Mouse (Mus musculus) limb, embryonic 13.5 days (tissue): ENCODE data around the gene Gm10160. TPM values are rescaled to one million over a fixed set of nuclear protein-coding genes. Genes with fewer than 3 reads are reported as not detected.
A peak's percentile ranks its signal among the peaks of the same experiment; 100 is the strongest.
"Not testable (repeated sequence)": the region's sequence is repeated elsewhere in the genome, so short reads cannot be mapped to it uniquely, and the experiment has no call there.

Experiments used
- ATAC-seq: fragments of 200-750 bp; cut with Nextera tagmentation; 2 replicates; pipeline ENCODE4 v1.8.0; 2017; ENCODE audit warnings: low read depth, moderate number of reproducible peaks, moderate TSS enrichment; ENCODE audit not compliant: low FRiP score
- H3K27ac ChIP-seq: fragments of 300-500 bp; sonication (generic); 2 replicates; pipeline ENCODE4 v1.5.1; 2015; ENCODE audit warnings: inconsistent platforms, mild to moderate bottlenecking, moderate library complexity
- H3K27me3 ChIP-seq: fragments of 300-500 bp; sonication (generic); 2 replicates; pipeline ENCODE4 v1.6.1; 2015; ENCODE audit warnings: mild to moderate bottlenecking, inconsistent platforms
- H3K36me3 ChIP-seq: fragments of 300-500 bp; sonication (generic); 2 replicates; pipeline ENCODE4 v1.6.1; 2015; ENCODE audit warnings: inconsistent platforms, mild to moderate bottlenecking, moderate library complexity
- H3K4me1 ChIP-seq: fragments of 300-500 bp; sonication (generic); 2 replicates; pipeline ENCODE4 v1.6.1; 2015; ENCODE audit warnings: inconsistent platforms
- H3K4me2 ChIP-seq: fragments of 300-500 bp; sonication (generic); replicated peaks from 2 replicates; pipeline ENCODE4 v1.6.1; 2015; ENCODE audit warnings: inconsistent platforms, mild to moderate bottlenecking, moderate library complexity
- H3K4me3 ChIP-seq: fragments of 300-500 bp; sonication (generic); 2 replicates; pipeline ENCODE4 v1.5.1; 2015; ENCODE audit warnings: moderate library complexity, mild to moderate bottlenecking, inconsistent platforms
- H3K9ac ChIP-seq: fragments of 300-500 bp; sonication (generic); 2 replicates; pipeline ENCODE4 v1.6.1; 2015; ENCODE audit warnings: mild to moderate bottlenecking, inconsistent platforms
- H3K9me3 ChIP-seq: fragments of 300-500 bp; sonication (generic); 2 replicates; pipeline ENCODE4 v1.6.1; 2016; ENCODE audit warnings: inconsistent platforms
- WGBS: fragments of 180-500 bp; shearing (Covaris S2); methylation state at CpG from one replicate; pipeline ENCODE4 v1.1.7; 2015; 5-methylcytosine and 5-hydroxymethylcytosine counted together
- polyA plus RNA-seq: library from polyadenylated mRNA; unstranded; fragments of >200 nt; fragmentation: Nextera tagmentation; extraction: Ambion mirVana; gene quantifications from 2 replicates; pipeline ENCODE4 v1.2.1, GENCODE M21; 2015

Gene Gm10160
- polyA plus RNA-seq, 1 experiment from 2014 or later: not detected

DNA sequence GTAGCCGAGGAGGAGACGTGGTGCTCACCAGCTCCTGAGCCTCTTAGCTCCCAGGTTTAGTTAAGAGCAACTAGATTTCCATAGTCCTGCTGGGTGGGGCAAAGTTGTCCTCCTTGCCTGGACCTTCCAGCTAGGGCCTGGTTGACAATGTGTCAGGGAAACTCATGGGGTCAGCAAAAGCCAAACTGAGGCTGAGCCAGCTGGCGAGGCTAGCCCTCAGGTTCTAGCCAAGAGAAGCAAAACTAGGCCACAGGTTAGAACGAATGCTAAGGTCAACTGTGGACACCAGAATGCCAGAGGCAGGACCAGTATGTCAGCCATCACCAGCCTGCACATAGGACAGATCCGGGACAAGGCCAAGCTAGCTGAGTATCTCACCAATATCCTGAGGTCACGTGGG is 14.2 kb downstream of the Gm10160 start:
- Histone ChIP-seq H3K4me1 (0 out of 2 replicates have a peak, but pooled peaks cover 3% of the 10 kb centered on the region), H3K36me3 (no peaks in the 10 kb centered on the region), H3K9me3 (no peaks in the 10 kb centered on the region), H3K4me2 (no peak overlapping the region), H3K4me3 (no peak overlapping the region), H3K9ac (no peak overlapping the region), H3K27ac (no peak overlapping the region), H3K27me3 (no peaks in the 10 kb centered on the region)
- 89% methylated on average over 6 of the region's 6 CpGs for WGBS
- ATAC-seq: no peak

DNA sequence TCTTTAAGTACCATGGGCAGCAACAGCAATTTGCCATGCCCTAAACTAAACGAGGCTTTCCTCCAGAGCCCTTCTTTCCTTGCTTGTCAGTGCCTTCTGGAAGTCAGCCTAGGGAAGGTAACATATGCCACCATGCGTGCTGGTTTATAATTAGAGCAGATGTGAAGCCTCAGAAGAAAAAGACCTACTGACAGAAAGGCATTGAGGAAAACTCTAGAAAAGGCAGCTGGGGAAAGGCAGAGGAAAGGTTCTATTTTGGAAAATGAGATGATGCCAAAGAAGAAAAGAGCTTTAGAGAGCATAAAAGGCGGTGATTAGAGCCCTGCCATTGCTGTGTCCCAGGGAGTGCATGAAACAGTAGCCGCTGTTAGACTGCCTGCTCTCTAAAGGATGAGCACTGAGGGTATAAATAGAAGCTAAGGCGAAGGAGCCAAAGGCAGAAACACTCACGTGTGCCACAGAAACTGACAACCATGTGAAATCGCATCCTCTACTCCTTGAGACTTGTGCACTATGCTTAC is 14.9 kb downstream of the Gm10160 start:
- H3K9ac ChIP-seq: no peak overlapping the region
- 0 out of 2 replicates have a peak, but pooled peaks cover 3% of the 10 kb centered on the region for H3K9me3 ChIP-seq
- ATAC-seq: no peak
- no peaks in the 10 kb centered on the region for H3K36me3 ChIP-seq
- no peak overlapping the region for H3K4me2 ChIP-seq
- no peaks in the 10 kb centered on the region for H3K27me3 ChIP-seq
- no peak overlapping the region for H3K27ac ChIP-seq
- WGBS: 64% methylated on average over 7 of the region's 7 CpGs
- 0 out of 2 replicates have a peak, but pooled peaks cover 2% of the 10 kb centered on the region for H3K4me1 ChIP-seq
- H3K4me3 ChIP-seq: no peak overlapping the region

DNA sequence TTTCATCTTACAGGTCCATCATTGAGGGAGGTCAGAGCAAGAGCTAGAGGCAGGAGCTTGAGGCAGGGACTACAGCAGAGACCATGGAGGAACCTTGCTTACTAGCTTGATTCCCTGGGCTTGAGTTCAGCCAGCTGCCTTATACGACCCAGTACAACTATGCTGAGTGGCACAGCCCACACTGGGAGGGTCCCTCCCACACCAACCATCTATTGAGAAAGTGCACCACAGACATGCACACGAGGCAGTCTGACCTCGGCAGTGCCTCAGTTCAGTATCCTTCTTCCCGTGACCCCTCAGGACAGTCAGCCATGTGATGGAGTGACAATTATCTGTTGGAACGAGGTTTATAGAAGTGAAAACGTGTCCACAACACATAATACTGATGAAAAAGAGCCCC is 15.8 kb downstream of the Gm10160 start:
- Histone ChIP-seq H3K9ac (no peak overlapping the region), H3K4me2 (no peak overlapping the region), H3K36me3 (no peaks in the 10 kb centered on the region), H3K4me1 (no peaks in the 10 kb centered on the region), H3K27ac (no peak overlapping the region), H3K27me3 (no peaks in the 10 kb centered on the region), H3K9me3 (0 out of 2 replicates have a peak, but pooled peaks cover 3% of the 10 kb centered on the region), H3K4me3 (no peak overlapping the region)
- WGBS: 63% methylated on average over 6 of the region's 6 CpGs
- ATAC-seq: no peak

DNA sequence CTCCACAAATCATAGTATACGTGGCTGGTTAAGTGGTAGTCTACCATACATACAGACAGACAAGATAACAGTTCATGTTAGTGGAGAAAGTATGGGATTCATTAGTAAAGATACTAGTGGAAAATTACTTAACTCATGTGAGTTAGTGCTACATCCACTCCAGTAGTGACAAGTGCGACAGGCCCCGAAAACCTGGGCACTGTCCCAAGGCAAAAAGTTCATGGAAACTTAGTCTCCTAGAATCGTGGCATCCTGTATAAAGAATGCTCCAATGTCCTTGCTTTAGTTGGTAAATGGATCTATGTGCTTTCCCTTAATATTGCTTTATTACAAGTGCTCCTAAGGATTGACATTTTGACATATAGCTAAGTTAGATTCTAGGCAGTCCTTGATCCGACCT is 17.8 kb downstream of the Gm10160 start:
- not testable (repeated sequence) for H3K4me2 ChIP-seq, H3K36me3 ChIP-seq, H3K4me3 ChIP-seq, H3K27ac ChIP-seq, H3K9me3 ChIP-seq, H3K9ac ChIP-seq, H3K4me1 ChIP-seq, ATAC-seq, H3K27me3 ChIP-seq
- WGBS: 84% methylated on average over 5 of the region's 5 CpGs

DNA sequence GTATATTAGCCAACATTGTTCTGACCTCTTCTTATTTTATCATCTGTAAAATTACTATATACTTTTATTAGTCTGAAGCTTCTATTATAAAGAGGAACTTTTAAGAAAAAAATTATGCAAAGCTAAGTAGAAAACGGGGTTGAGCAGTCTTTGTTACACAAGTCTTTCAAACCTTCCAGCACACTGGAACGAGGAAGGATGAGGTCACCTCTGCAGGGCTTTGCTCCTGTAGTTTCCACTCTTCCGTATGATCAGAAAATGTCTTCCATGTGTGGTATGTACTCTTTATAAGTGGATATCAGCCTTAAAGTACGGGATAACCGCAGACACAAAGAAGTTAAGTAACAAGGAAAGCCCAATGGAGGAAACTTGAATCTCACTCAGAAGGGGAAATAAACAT is 20.2 kb downstream of the Gm10160 start:
- no peaks in the 10 kb centered on the region for H3K4me1 ChIP-seq
- WGBS: 71% methylated on average over 5 of the region's 5 CpGs
- no peak for ATAC-seq
- no peaks in the 10 kb centered on the region for H3K36me3 ChIP-seq
- no peaks in the 10 kb centered on the region for H3K27me3 ChIP-seq
- no peak overlapping the region for H3K4me2 ChIP-seq
- no peak overlapping the region for H3K4me3 ChIP-seq
- no peak overlapping the region for H3K27ac ChIP-seq
- H3K9ac ChIP-seq: no peak overlapping the region
- H3K9me3 ChIP-seq: 0 out of 2 replicates have a peak, but pooled peaks cover 3% of the 10 kb centered on the region

DNA sequence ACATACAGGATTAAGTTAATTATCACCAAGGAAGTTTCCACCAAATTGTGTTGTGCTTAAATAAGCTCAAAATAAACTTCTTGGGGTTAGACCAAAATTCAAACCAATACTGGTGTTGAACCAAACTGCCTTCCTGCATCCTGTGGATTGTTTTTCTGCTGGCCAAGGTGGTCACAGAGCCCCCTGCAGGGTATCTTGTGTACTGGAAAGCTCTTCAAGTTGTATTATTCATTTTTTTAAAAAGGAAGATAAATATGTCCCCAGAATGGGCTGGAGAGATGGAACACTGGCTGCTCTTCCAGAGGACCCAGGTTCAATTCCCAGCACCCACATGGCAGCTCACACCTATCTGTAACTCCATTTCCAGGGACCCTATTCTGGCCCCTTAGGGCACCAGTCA is 20.7 kb downstream of the Gm10160 start:
- ATAC-seq: no peak
- no peak overlapping the region for H3K9ac ChIP-seq
- 0 out of 2 replicates have a peak, but pooled peaks cover 3% of the 10 kb centered on the region for H3K9me3 ChIP-seq
- H3K36me3 ChIP-seq: no peaks in the 10 kb centered on the region
- H3K4me3 ChIP-seq: no peak overlapping the region
- H3K4me1 ChIP-seq: 0 out of 2 replicates have a peak, but pooled peaks cover 3% of the 10 kb centered on the region
- no peak overlapping the region for H3K27ac ChIP-seq
- no peak overlapping the region for H3K4me2 ChIP-seq
- H3K27me3 ChIP-seq: no peaks in the 10 kb centered on the region

DNA sequence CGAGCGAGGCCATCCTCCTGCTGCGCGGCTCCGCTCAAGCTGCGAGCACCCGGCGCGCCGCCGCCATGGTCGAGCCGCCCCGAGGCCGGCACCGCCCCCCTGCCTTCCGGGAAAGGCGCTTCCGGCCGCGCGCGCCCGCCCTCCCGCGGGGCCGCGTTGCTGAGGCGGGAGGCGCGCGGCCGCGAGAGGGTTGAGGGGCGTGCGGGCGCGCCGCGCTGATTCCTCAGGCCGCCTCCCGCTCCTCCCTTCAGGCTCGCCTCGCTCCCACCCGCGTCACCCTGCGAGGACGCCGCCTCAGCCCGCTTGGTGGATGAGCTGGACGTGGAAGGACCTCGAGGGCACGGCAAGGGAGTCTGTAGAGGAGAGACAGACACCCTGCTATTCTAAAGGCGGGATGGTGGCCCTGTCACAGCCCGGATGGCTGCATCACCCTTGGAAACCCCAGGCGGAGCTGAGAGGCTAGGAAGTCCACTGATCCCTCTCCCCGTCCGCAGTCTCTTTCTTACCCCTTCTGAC is 26.2 kb downstream of the Gm10160 start, which contains the start of gene Btbd1:
TSS of gene Btbd1 (minus strand) at position 53 of the 516 bp plus-strand sequence.
- Histone ChIP-seq H3K4me2 (peak within 1 kb of the TSS; percentile 85), H3K27ac (peak within 1 kb of the TSS; percentile 91), H3K4me1 (peaks cover 42% of the 10 kb centered on the region), H3K27me3 (no peaks in the 10 kb centered on the region), H3K36me3 (no peaks in the 10 kb centered on the region), H3K9ac (peak within 1 kb of the TSS; percentile 92), H3K9me3 (no peaks in the 10 kb centered on the region), H3K4me3 (peak within 1 kb of the TSS; percentile 86)
- under 1% methylated on average over 58 of the region's 58 CpGs for WGBS
- peak; percentile 92 for ATAC-seq

DNA sequence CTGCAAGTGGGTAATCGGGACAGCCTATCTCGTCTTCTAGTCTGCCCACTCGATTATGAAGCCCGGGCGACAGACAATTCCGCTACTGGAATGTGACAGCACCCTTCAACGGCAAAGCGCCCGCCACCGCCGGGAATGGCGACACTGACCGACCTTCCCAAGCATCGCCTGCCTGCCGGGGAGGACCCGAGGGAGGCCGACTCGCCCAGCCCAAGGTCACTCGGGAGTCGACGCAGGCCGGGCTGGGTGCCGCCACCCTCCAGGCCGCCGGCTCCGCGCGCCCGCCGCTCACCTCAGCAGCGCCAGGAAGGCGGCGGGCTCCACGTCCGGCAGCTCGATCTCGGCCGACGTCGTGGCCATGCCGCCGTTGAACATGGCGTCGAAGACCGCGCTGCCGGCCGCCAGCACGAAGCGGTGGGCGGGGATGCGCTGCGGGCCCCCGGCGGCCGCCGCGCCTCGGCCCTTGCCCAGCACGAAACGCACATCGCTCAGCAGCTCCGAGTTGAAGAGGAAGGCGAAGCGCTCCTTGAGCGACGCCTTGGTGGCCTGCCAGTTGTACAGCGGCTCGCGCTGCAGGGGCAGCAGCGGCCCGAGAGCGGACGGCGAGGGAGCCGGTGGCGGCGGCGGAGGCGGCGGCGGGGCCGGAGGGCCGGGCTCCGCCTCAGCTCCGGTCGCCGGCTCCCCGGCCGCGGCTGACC is 26.8 kb downstream of the Gm10160 start:
- Histone ChIP-seq H3K9ac (peak overlapping the region; percentile 92), H3K9me3 (no peaks in the 10 kb centered on the region), H3K27me3 (no peaks in the 10 kb centered on the region), H3K4me1 (peaks cover 45% of the 10 kb centered on the region), H3K4me3 (peak overlapping the region; percentile 86), H3K27ac (peak overlapping the region; percentile 91), H3K36me3 (no peaks in the 10 kb centered on the region), H3K4me2 (peak overlapping the region; percentile 85)
- under 1% methylated on average over 84 of the region's 91 CpGs for WGBS
- ATAC-seq: peak; percentile 48; the same call in 1 of the 2 replicates

DNA sequence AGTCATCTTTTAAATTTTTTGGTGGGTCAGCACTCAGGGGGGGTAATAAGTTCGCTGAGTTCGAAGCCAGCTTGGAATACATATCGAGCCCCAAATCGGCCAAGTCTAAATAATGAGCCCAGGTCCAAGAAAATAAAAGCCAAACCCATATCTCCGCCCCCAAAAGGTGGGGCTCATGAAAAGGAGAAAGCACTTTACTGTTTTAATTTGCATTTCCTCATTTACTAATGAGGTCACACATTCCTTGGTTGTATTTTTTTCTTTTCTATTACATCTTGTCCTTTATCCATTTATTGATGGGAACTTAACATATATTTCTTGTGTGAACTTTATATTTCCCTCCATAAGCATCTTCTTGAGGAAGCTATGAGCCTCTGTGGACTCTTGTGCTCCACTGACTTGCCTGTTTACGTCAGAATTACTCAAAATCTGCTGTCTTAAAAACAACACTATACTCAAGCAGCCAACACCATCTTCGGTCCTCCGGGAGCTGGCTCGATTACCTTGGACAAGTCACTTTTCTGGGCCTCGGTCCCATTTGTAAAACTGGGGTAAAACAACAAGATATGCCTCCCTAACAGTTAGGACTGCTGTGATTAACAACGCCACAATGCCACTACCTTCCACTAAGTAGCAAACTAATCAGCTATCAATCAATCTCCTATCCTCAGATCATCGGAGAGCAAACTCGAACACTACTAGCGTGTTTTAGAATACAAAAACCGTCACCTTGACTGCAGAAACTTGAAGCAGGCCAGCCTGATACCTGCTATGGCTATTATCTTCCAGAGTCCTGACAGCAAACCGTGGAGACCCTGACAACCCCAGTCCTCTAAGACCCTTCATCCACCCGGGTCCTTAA is 27.6 kb downstream of the Gm10160 start:
- Histone ChIP-seq H3K9me3 (no peaks in the 10 kb centered on the region), H3K36me3 (no peaks in the 10 kb centered on the region), H3K27ac (peak overlapping the region; percentile 91; the same call in 1 of the 2 replicates), H3K4me1 (peaks cover 45% of the 10 kb centered on the region), H3K9ac (peak overlapping the region; percentile 92), H3K4me3 (peak overlapping the region; percentile 86), H3K4me2 (peak overlapping the region; percentile 85), H3K27me3 (no peaks in the 10 kb centered on the region)
- 26% methylated on average over 17 of the region's 17 CpGs for WGBS
- ATAC-seq: no peak

DNA sequence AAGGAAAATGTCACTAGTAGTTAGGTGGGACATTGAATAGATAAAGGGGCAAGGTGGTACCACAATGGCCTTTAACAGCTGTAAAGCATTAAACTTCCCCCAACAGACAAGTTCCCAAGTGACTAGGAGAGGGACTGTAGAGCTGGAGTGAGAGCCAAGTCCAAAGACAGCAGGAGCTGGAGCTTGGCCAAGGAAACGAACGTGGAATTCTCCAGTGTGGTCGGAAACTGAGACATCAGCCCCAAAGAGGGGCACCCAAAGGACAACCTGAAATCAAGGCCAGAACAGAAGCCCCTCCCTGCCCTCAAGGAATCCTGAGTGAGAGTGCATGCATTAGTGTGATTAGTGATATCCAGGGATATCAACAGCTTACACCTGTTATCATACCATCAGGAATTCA is 30.2 kb downstream of the Gm10160 start:
- Histone ChIP-seq H3K36me3 (no peaks in the 10 kb centered on the region), H3K4me3 (no peak overlapping the region), H3K4me2 (peak overlapping the region; percentile 12; the same call in 1 of the 2 replicates), H3K9ac (no peak overlapping the region), H3K27me3 (no peaks in the 10 kb centered on the region), H3K4me1 (peaks cover 45% of the 10 kb centered on the region), H3K27ac (no peak overlapping the region), H3K9me3 (no peaks in the 10 kb centered on the region)
- 25% methylated on average over 3 of the region's 3 CpGs for WGBS
- ATAC-seq: no peak

DNA sequence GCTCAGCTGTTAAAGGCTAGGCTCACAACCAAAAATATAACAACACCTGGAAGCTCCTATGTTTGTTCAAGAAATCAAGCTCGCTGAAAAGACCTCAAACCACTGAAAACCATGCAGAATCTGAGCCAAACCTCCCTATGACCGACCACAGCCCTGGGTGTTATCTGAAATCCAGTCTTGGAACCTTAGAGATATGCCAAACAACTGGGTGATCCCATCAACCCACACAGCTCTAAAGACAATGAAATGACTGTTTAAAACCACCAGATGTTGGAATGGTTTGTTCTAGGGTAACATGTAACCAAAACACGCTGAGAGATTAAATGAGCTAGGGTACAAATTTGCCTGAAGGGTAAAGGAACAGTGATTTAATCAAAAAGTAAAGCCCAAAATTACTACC is 30.7 kb downstream of the Gm10160 start:
- Histone ChIP-seq H3K9me3 (no peaks in the 10 kb centered on the region), H3K36me3 (no peaks in the 10 kb centered on the region), H3K4me1 (peaks cover 43% of the 10 kb centered on the region), H3K27me3 (no peaks in the 10 kb centered on the region), H3K4me3 (no peak overlapping the region), H3K4me2 (no peak overlapping the region), H3K27ac (no peak overlapping the region), H3K9ac (no peak overlapping the region)
- no peak for ATAC-seq
- WGBS: 58% methylated on average over 3 of the region's 3 CpGs

DNA sequence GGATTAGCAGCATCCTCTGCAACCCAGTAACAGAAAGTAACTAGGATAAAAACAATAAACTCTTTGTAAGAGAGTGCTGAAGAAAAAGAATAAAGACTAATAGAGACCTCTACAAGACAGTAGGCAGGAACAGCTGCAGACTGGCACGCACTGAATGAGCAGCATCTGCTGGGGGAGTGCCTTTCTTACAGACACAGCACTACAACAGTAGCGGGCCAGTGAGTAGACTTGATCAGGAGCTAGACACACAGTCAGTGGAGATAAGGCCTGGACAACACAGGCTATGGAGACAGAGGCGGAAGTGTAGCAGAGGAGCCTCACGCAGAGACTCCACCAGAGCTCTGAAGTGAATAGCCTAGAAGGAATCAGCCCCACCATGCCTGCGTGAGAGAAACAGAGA is 49.5 kb downstream of the Gm10160 start:
- no peak for ATAC-seq
- 87% methylated on average over 5 of the region's 5 CpGs for WGBS
- H3K4me3 ChIP-seq: no peak overlapping the region
- H3K36me3 ChIP-seq: peaks cover 19% of the 10 kb centered on the region
- H3K9me3 ChIP-seq: no peaks in the 10 kb centered on the region
- H3K4me2 ChIP-seq: no peak overlapping the region
- H3K9ac ChIP-seq: no peak overlapping the region
- 0 out of 2 replicates have a peak overlapping the region, but pooled peaks have one; percentile 10 for H3K27ac ChIP-seq
- H3K4me1 ChIP-seq: no peaks in the 10 kb centered on the region
- H3K27me3 ChIP-seq: no peaks in the 10 kb centered on the region
